Mouse (Mus musculus): ENCODE results near the gene Slc25a25. TPM values are rescaled to one million over a fixed set of nuclear protein-coding genes. Genes with fewer than 3 reads are reported as not detected.

Gene Slc25a25
- polyA plus RNA-seq, 1 experiment = 6.9 TPM

- Histone ChIP-seq H3K4me3 (ENCODE audit: insufficient read depth, low read length) (no peak overlapping the region), H3K4me1 (ENCODE audit: control insufficient read depth, insufficient read depth, low read length) (peaks cover 8% of the 10 kb centered on the region), H3K27ac (ENCODE audit: insufficient read depth, low read depth, low read length) (no peak overlapping the region)
- TF ChIP-seq CTCF (IDR thresholded peaks at IDR 0.05; ENCODE audit: low read depth, low read length) (no peak), POLR2A (IDR thresholded peaks at IDR 0.05; ENCODE audit: borderline replicate concordance, low read depth, low read length) (no peak)
These were observed 12.5 kb upstream of the Slc25a25 start for GRCm38 (mm10) chr2:32463773-32464172.

GRCm38 (mm10) chr2:32459657-32460056, 8.4 kb upstream of the Slc25a25 start:
- no peak for TF ChIP-seq POLR2A (IDR thresholded peaks at IDR 0.05; ENCODE audit: borderline replicate concordance, low read depth, low read length)
- no peak for TF ChIP-seq CTCF (IDR thresholded peaks at IDR 0.05; ENCODE audit: low read depth, low read length)
- peaks cover 12% of the 10 kb centered on the region for H3K4me1 ChIP-seq (ENCODE audit: control insufficient read depth, insufficient read depth, low read length)
- no peak overlapping the region for H3K4me3 ChIP-seq (ENCODE audit: insufficient read depth, low read length)
- H3K27ac ChIP-seq (ENCODE audit: insufficient read depth, low read depth, low read length) = no peak overlapping the region

- TF ChIP-seq POLR2A (IDR thresholded peaks at IDR 0.05; ENCODE audit: borderline replicate concordance, low read depth, low read length) = no peak
- no peak for TF ChIP-seq CTCF (IDR thresholded peaks at IDR 0.05; ENCODE audit: low read depth, low read length)
- Histone ChIP-seq H3K4me1 (ENCODE audit: control insufficient read depth, insufficient read depth, low read length) (peaks cover 12% of the 10 kb centered on the region), H3K27ac (ENCODE audit: insufficient read depth, low read depth, low read length) (no peak overlapping the region), H3K4me3 (ENCODE audit: insufficient read depth, low read length) (no peak overlapping the region)
These were observed 7.1 kb upstream of the Slc25a25 start for GRCm38 (mm10) chr2:32458300-32458699.

GRCm38 (mm10) chr2:32455101-32455500, 3.9 kb upstream of the Slc25a25 start:
- Histone ChIP-seq H3K4me3 (ENCODE audit: insufficient read depth, low read length) (no peak overlapping the region), H3K27ac (ENCODE audit: insufficient read depth, low read depth, low read length) (no peak overlapping the region)
- TF ChIP-seq CTCF (IDR thresholded peaks at IDR 0.05; ENCODE audit: low read depth, low read length) (no peak), POLR2A (IDR thresholded peaks at IDR 0.05; ENCODE audit: borderline replicate concordance, low read depth, low read length) (no peak)

GRCm38 (mm10) chr2:32454633-32455032, 3.4 kb upstream of the Slc25a25 start:
- Histone ChIP-seq H3K4me1 (ENCODE audit: control insufficient read depth, insufficient read depth, low read length) (peaks cover 20% of the 10 kb centered on the region), H3K4me3 (ENCODE audit: insufficient read depth, low read length) (no peak overlapping the region), H3K27ac (ENCODE audit: insufficient read depth, low read depth, low read length) (no peak overlapping the region)
- TF ChIP-seq POLR2A (IDR thresholded peaks at IDR 0.05; ENCODE audit: borderline replicate concordance, low read depth, low read length) (no peak), CTCF (IDR thresholded peaks at IDR 0.05; ENCODE audit: low read depth, low read length) (no peak)

More at GRCm38 (mm10) chr2:32455101-32455500, 3.9 kb upstream of the Slc25a25 start:
- peaks cover 20% of the 10 kb centered on the region for H3K4me1 ChIP-seq (ENCODE audit: control insufficient read depth, insufficient read depth, low read length)

- H3K4me3 ChIP-seq (ENCODE audit: insufficient read depth, low read length) = no peak overlapping the region; the same call in 1 of the 2 replicates
These were observed 2.5 kb upstream of the Slc25a25 start for GRCm38 (mm10) chr2:32453641-32454303.

GRCm38 (mm10) chr2:32452441-32452971, 1.3 kb upstream of the Slc25a25 start:
- TF ChIP-seq CTCF (IDR thresholded peaks at IDR 0.05; ENCODE audit: low read depth, low read length) (no peak), POLR2A (IDR thresholded peaks at IDR 0.05; ENCODE audit: borderline replicate concordance, low read depth, low read length) (no peak)
- Histone ChIP-seq H3K4me3 (ENCODE audit: insufficient read depth, low read length) (peak overlapping the region; percentile 55), H3K27ac (ENCODE audit: insufficient read depth, low read depth, low read length) (peak overlapping the region; percentile 77), H3K4me1 (ENCODE audit: control insufficient read depth, insufficient read depth, low read length) (peaks cover 24% of the 10 kb centered on the region)

More at GRCm38 (mm10) chr2:32453641-32454303, 2.5 kb upstream of the Slc25a25 start:
- Histone ChIP-seq H3K27ac (ENCODE audit: insufficient read depth, low read depth, low read length) (no peak overlapping the region), H3K4me1 (ENCODE audit: control insufficient read depth, insufficient read depth, low read length) (peaks cover 22% of the 10 kb centered on the region)
- TF ChIP-seq POLR2A (IDR thresholded peaks at IDR 0.05; ENCODE audit: borderline replicate concordance, low read depth, low read length) (no peak), CTCF (IDR thresholded peaks at IDR 0.05; ENCODE audit: low read depth, low read length) (no peak)

- H3K4me3 ChIP-seq (ENCODE audit: insufficient read depth, low read length) = peak overlapping the region; percentile 72
- TF ChIP-seq POLR2A (IDR thresholded peaks at IDR 0.05; ENCODE audit: borderline replicate concordance, low read depth, low read length) (no peak), CTCF (IDR thresholded peaks at IDR 0.05; ENCODE audit: low read depth, low read length) (no peak)
- peaks cover 25% of the 10 kb centered on the region for H3K4me1 ChIP-seq (ENCODE audit: control insufficient read depth, insufficient read depth, low read length)
- peak overlapping the region; percentile 89 for H3K27ac ChIP-seq (ENCODE audit: insufficient read depth, low read depth, low read length)
These were observed 676 bp upstream of the Slc25a25 start for GRCm38 (mm10) chr2:32451870-32452372.

GRCm38 (mm10) chr2:32449761-32450754, 1.2 kb downstream of the Slc25a25 start, which contains the start of gene Naif1:
Naif1 (plus strand) TSS chr2:32450457.
- peak within 1 kb of the TSS; percentile 84 for H3K4me3 ChIP-seq (ENCODE audit: insufficient read depth, low read length)
- H3K4me1 ChIP-seq (ENCODE audit: control insufficient read depth, insufficient read depth, low read length) = peaks cover 41% of the 10 kb centered on the region
- H3K27ac ChIP-seq (ENCODE audit: insufficient read depth, low read depth, low read length) = peak within 1 kb of the TSS; percentile 70

More at GRCm38 (mm10) chr2:32449761-32450754, 1.2 kb downstream of the Slc25a25 start, which contains the start of gene Naif1:
- TF ChIP-seq CTCF (IDR thresholded peaks at IDR 0.05; ENCODE audit: low read depth, low read length) (no peak), POLR2A (IDR thresholded peaks at IDR 0.05; ENCODE audit: borderline replicate concordance, low read depth, low read length) (no peak)

All from bone marrow macrophage, adult 2 months (primary cell).